Mouse (Mus musculus) left cerebral cortex, adult 18-20 months (tissue): ENCODE measurements around the gene Sox14. TPM values are rescaled to one million over a fixed set of nuclear protein-coding genes. Genes with fewer than 3 reads are reported as not detected.

Source experiments
- DNase-seq, 2 experiments: peaks; one replicate each; pipeline ENCODE4 v3.0.0; 2021 to 2022; ENCODE audit warnings: low spot score in 2 of 2, mixed read lengths in 1 of 2
- total RNA-seq, 2 experiments: library from RNA; stranded (reverse); gene quantifications; 2 replicates each; pipeline ENCODE4 v1.2.3; 2021

Gene Sox14
- total RNA-seq, 2 experiments from 2014 or later = not detected

- no peak for DNase-seq
These were observed 25.6 kb downstream of the Sox14 start for GRCm38 (mm10) chr9:99850354-99850753.

- no peak for DNase-seq
These were observed 27.6 kb downstream of the Sox14 start for GRCm38 (mm10) chr9:99848327-99848726.

GRCm38 (mm10) chr9:99846820-99847219 lies 29.1 kb downstream of the Sox14 start:
- peak; percentile 67 to 87 for DNase-seq

GRCm38 (mm10) chr9:99839367-99839766 lies 36.6 kb downstream of the Sox14 start:
- DNase-seq = no peak

- DNase-seq = no peak
These were observed 37.1 kb downstream of the Sox14 start for GRCm38 (mm10) chr9:99838877-99839276.

GRCm38 (mm10) chr9:99836707-99837106 lies 39.3 kb downstream of the Sox14 start:
- peak; percentile 36 to 51 for DNase-seq

GRCm38 (mm10) chr9:99835624-99836430 lies 40.1 kb downstream of the Sox14 start:
- no peak for DNase-seq

Other genes starting within 250 kb of the Sox14 start
- gene Dzip1l, start 246.7 kb downstream of the Sox14 start, total RNA-seq = 10 to 100 TPM; 25.1 to 27.5 TPM
- gene Cldn18, start 158.9 kb downstream of the Sox14 start, total RNA-seq = not detected